In genomic region chr5:107402436-107402835, GRCm38 (mm10) we compare ENCODE assay signal across 7 mouse cellular contexts. TPM values are rescaled to one million over a fixed set of nuclear protein-coding genes. Genes with fewer than 3 reads are reported as not detected.
DNase-seq lines count a peak whose midpoint lies in the region; ATAC-seq and TF ChIP-seq lines count a peak whose summit lies in the region.

Gene Ephx4 (plus strand): TSS chr5:107402736.

- peak within 1 kb of the TSS; percentile 93 for H3K4me2 ChIP-seq in lung, embryonic 14.5 days

- no peak within 1 kb of the TSS for H3K27ac ChIP-seq in lung, embryonic 14.5 days (ENCODE audit: low read depth)
- H3K27ac ChIP-seq in forebrain, embryonic 10.5 days = peak within 1 kb of the TSS; percentile 82

- no peaks in the 10 kb centered on the region for H3K4me1 ChIP-seq in lung, embryonic 14.5 days (ENCODE audit: insufficient read depth)
- H3K4me1 ChIP-seq in forebrain, embryonic 10.5 days = peaks cover 22% of the 10 kb centered on the region

- no peak for DNase-seq in lung, embryonic 14.5 days
- no peak for DNase-seq in lung, postnatal 14 days
- DNase-seq in forebrain, embryonic 10.5 days (ENCODE audit: extremely low spot score, low spot score) = no peak
- no peak for DNase-seq in layer of hippocampus, postnatal 14 days (ENCODE audit: low spot score in 2 of 2)
- DNase-seq in naive thymus-derived CD4-positive, alpha-beta T cell, adult 2 months (ENCODE audit: low read depth) = peak; percentile 28
- DNase-seq in adrenal gland, adult 8-10 months = no peak
- no peak for DNase-seq in yolk sac, embryonic 10.5 days (ENCODE audit: low spot score)

- TF ChIP-seq CTCF in lung, embryonic 14.5 days (IDR thresholded peaks at IDR 0.05; ENCODE audit: low read depth) = no peak

- H3K27me3 ChIP-seq in lung, embryonic 14.5 days (ENCODE audit: insufficient read depth, low read length) = peaks cover 31% of the 10 kb centered on the region
- H3K27me3 ChIP-seq in forebrain, embryonic 10.5 days (ENCODE audit: poor library complexity, severe bottlenecking) = peaks cover 54% of the 10 kb centered on the region

- H3K4me3 ChIP-seq in lung, embryonic 14.5 days (ENCODE audit: low read depth, low read length) = peak within 1 kb of the TSS; percentile 43
- peak within 1 kb of the TSS; percentile 68 for H3K4me3 ChIP-seq in forebrain, embryonic 10.5 days

- peak within 1 kb of the TSS; percentile 55 for H3K9ac ChIP-seq in lung, embryonic 14.5 days

- no peaks in the 10 kb centered on the region for H3K36me3 ChIP-seq in lung, embryonic 14.5 days (ENCODE audit: insufficient read depth)
- no peaks in the 10 kb centered on the region for H3K36me3 ChIP-seq in forebrain, embryonic 10.5 days (replicated peaks)

- H3K9me3 ChIP-seq in lung, embryonic 14.5 days (ENCODE audit: low read depth, low read length) = no peaks in the 10 kb centered on the region
- H3K9me3 ChIP-seq in forebrain, embryonic 10.5 days = peaks cover 3% of the 10 kb centered on the region; the same call in 1 of the 2 replicates

- 19% methylated on average over 5 of the region's 5 CpGs for WGBS in lung, embryonic 14.5 days
- 18% methylated on average over 5 of the region's 5 CpGs for WGBS in forebrain, embryonic 10.5 days

- ATAC-seq in lung, embryonic 14.5 days (ENCODE audit: insufficient read depth) = no peak

RNA-seq across cellular contexts. Expression of gene Ephx4, which starts in this region (rescaled TPM):
- 1.6 and 2.2 TPM in 2 replicates for polyA plus RNA-seq in lung, embryonic 14.5 days (2014; fragmentation: Nextera tagmentation; extraction: Ambion mirVana)
- 0.68 and 0.75 TPM in 2 replicates for polyA plus RNA-seq in forebrain, embryonic 10.5 days (2016; fragmentation: Nextera tagmentation; extraction: Ambion mirVana)
- total RNA-seq in layer of hippocampus, postnatal 14 days (2021) = 10 to 100 TPM; 38.9 to 41.1 TPM
- total RNA-seq in adrenal gland, adult 8-10 months (2022) = 1 to 10 TPM; 1.4 to 3.1 (median 2.1) TPM

Comparison
In these comparisons a context has a peak if more than half of its experiments do, and no peak if none do; other contexts are left out.
1. RNA of gene Ephx4 (total RNA-seq): 38.9 to 41.1 TPM in layer of hippocampus, postnatal 14 days; 1.4 to 3.1 TPM in adrenal gland, adult 8-10 months; every median in the first group is over 4 times any median in the second.